Mouse (Mus musculus) monocyte, adult 5-6 weeks (primary cell): Measurements from ENCODE around the gene Fam98a. TPM values are rescaled to one million over a fixed set of nuclear protein-coding genes. Genes with fewer than 3 reads are reported as not detected.

Experiments
- total RNA-seq: library from RNA; stranded (forward); fragments of 200-1000, 200-491, 200-594 nt; gene quantifications from 3 replicates; pipeline ENCODE4 v1.2.3, GENCODE M21; 2017

Fam98a gene
- total RNA-seq, 1 experiment from 2014 or later = 13.4 TPM

Other genes starting within 250 kb of the Fam98a start
- gene Rasgrp3, start 116.0 kb downstream of the Fam98a start, total RNA-seq = 12.0 to 20.3 TPM (median 14.6 TPM) in 3 replicates